Mouse (Mus musculus): ENCODE measurements around the gene Tmem222. TPM values are rescaled to one million over a fixed set of nuclear protein-coding genes. Genes with fewer than 3 reads are reported as not detected.

Tmem222 gene
- total RNA-seq, 2 experiments from 2014 or later: 87.3 to 91.2 TPM

DNA sequence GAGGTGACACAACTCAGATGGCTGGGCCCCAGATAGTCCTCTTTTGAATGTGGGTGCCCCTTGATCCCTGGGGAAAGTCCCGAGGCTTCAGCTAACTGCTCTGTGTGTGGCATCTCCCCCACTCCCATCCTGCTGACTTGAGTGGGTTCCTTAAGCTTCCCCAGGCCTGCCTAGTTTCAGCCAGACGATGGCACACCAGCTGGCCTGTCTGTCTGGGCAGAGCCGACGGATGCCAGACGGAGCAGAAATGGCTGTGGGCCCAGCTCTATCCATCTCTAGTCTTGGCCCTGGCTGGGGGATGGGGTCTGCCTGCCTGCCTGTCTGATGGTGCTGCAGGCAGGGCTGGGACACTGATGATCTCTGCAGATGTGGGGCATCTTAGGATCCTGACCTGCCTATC is 22.1 kb upstream of the Tmem222 start:
- no peak for TF ChIP-seq CTCF (IDR thresholded peaks at IDR 0.05)
- Histone ChIP-seq H3K27ac (peak overlapping the region; percentile 88), H3K4me3 (no peak overlapping the region)
- DNase-seq (ENCODE audit: extremely low spot score in 1 of 2, low spot score in 2 of 2): peak; percentile 38 to 58
- intact Hi-C loops (cut with DNase I): loop anchor here (2.0 to 10.0 kb wide), 4 partner anchors 87 to 352 kb away; partner anchors contain the start of genes Cd164l2 and Gpr3

DNA sequence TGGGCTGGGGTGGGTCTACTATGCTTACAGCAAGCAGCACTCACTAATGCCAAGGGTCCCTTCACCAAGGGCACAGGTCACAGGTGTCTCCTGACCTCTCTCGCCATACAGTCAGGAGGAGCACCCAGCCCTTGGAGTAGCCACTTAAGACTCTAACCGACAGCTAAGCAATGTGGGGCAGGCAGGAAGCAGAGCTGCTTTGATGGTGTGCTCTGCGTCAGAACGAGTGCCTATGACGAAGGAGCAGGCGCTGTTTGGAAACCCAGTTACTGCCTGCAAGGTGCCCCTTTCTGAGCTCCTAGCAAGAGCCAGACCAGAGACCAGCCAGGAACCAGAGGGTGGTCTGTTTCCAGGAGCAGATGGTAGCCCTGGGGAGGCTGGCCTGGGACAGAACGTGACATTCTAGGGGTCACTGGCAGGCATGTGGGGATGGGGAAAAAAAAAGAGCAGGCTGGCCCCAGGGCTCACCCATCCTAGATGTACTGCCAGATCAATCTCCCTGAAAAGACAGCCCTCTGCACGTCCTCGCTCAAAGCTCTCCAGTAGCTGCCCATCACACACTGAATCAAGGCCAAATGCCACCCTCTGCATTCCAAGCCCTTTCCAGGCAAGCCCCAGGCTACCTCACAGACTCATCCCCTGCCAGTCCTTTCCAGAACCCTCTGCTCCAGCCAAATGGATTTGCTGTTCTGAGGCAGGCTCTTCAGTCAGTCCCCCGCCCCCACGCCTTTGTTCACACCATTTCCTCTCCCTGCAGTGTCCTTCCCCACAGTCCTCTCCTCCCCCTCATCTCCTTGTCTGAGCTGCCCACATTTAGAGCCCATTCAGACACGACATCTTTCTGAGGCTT is 21.1 kb upstream of the Tmem222 start:
- intact Hi-C loops (cut with DNase I): loop anchor here (2.0 to 10.0 kb wide), 3 partner anchors 86 to 290 kb away; partner anchors contain the start of genes Cd164l2 and Gpr3
- H3K27ac ChIP-seq: peak overlapping the region; percentile 88
- no peak for TF ChIP-seq CTCF (IDR thresholded peaks at IDR 0.05)
- H3K4me3 ChIP-seq: no peak overlapping the region
- peak; percentile 70 to 82 for DNase-seq (ENCODE audit: extremely low spot score in 1 of 2, low spot score in 2 of 2)

DNA sequence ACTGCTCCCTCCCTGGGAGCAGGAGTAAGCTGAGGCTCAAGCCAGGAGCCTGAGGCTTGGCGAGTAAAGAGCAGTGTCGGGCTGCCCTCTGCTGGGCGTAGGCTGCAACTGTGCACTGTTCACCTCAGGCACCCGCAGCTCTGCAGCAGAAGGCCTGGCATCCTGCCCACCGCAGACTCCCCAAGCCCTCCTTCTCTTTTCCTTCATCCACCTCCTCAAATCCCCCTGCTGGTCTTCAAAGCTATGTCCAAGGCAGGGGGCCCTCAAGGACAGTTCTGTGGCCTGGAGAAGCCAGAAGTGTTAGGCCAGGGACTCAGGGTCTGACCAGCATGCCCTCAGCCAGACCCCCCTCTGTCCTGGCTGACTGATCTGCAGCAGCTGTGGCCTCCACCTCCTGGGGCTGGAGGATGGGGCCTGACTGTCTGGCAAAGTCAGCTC is 20.2 kb upstream of the Tmem222 start:
- H3K4me3 ChIP-seq: no peak overlapping the region
- peak; percentile 82 to 83 for DNase-seq (ENCODE audit: extremely low spot score in 1 of 2, low spot score in 2 of 2)
- peak; percentile 96 for TF ChIP-seq CTCF (IDR thresholded peaks at IDR 0.05)
- peak overlapping the region; percentile 88 for H3K27ac ChIP-seq
- intact Hi-C loops (cut with DNase I): loop anchor here (1.0 to 10.0 kb wide), 5 partner anchors 47 to 289 kb away; partner anchors contain the start of genes Cd164l2 and Gpr3

DNA sequence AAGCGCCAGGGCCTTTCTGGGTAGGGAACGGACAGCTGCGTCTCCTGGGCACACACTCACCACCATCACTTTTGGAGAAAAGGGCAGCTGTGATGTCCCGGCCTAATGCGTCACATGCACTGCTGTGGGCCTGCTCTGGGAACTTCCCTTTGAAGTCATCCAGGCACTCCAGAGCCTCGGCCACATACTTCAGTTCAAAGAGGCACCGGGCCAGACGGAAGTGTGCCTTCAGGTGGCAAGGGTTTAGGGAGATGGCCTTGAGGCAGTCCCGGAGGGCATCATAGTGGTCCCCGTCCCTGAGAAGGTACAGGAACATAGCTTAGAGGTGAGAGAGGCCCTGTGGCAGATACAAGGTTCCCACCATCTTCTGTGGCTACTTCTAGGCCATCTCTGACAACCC is 19.8 kb upstream of the Tmem222 start:
- Histone ChIP-seq H3K27ac (peak overlapping the region; percentile 88), H3K4me3 (no peak overlapping the region)
- TF ChIP-seq CTCF (IDR thresholded peaks at IDR 0.05): no peak
- intact Hi-C loops (cut with DNase I): loop anchor here (1.0 to 10.0 kb wide), 3 partner anchors 47 to 223 kb away; no protein-coding TSS in a partner anchor
- no peak for DNase-seq (ENCODE audit: extremely low spot score in 1 of 2, low spot score in 2 of 2)

DNA sequence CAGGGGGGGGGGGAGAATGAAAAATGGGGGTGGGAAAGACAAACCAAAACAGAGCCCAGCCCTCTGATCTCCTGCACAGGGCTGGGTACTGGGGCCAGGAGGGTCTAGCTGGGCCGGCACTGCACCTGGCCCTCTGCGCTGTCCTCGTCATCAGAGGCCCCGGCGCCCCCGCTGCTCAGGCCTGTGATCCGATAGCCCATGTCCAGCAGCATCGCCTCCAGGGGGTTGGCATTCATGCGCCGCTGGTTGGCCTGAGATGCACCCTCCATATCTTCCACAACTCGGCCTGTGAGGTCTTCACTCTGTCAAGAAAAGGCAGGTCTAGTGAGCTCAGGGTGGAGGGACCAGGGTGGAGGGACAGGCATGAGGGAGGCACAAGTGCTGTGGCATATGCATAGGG is 16.5 kb upstream of the Tmem222 start:
- DNase-seq (ENCODE audit: extremely low spot score in 1 of 2, low spot score in 2 of 2): no peak
- Histone ChIP-seq H3K4me3 (no peak overlapping the region), H3K27ac (no peak overlapping the region)
- intact Hi-C loops (cut with DNase I): loop anchor here (10.0 kb wide), 1 partner anchor 219 kb away; no protein-coding TSS in a partner anchor
- TF ChIP-seq CTCF (IDR thresholded peaks at IDR 0.05): no peak

DNA sequence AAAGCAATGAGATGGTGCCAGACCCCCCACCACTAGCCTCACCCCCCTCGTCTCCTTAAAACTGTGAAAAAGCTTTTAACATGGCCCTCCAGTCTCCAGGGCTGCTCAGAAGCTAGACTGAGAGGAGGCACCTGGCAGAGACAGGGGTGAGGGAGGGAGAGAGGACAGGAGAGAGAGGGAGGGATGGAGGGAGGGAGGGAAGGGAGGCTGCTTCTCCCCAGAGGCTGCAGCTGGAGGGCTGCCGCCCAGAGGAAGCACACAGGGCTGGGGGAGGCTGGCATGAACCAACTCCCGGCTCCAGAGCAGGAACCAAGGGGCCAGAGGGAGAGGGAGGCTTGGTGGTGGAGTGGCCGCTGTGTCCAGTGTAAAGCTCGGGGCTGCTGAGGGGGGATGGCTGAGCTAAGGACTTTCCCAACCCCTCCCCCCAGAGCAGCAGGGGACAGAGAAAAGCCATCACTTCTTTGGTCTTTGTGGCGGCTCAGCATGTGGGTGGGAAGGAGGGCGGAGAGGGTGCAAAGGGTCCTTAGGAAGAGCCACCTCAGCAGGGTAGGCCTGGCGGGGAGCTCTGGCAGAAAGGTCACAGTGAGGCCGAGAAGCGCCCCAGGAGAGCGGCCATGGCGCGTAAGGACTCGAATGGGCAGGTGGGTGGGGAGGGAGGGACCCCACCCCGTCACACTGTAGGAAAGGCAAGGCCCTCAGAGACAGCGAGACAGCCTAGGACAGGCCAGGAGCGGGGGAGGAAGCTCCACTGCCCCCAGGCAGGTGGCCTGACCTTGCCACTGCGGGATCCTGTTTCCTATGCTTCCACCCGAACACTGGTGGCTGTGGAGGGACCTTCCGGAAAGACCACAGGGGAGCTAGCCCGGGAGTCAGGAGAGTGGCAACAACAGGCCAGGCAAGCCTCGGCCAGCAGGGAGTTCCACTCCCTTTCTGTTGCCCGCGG is 15.6 kb upstream of the Tmem222 start:
- DNase-seq (ENCODE audit: extremely low spot score in 1 of 2, low spot score in 2 of 2): no peak
- TF ChIP-seq CTCF (IDR thresholded peaks at IDR 0.05): no peak
- Histone ChIP-seq H3K27ac (no peak overlapping the region; the same call in 1 of the 2 replicates), H3K4me3 (no peak overlapping the region)
- intact Hi-C loops (cut with DNase I): loop anchor here (10.0 kb wide), 1 partner anchor 218 kb away; no protein-coding TSS in a partner anchor

DNA sequence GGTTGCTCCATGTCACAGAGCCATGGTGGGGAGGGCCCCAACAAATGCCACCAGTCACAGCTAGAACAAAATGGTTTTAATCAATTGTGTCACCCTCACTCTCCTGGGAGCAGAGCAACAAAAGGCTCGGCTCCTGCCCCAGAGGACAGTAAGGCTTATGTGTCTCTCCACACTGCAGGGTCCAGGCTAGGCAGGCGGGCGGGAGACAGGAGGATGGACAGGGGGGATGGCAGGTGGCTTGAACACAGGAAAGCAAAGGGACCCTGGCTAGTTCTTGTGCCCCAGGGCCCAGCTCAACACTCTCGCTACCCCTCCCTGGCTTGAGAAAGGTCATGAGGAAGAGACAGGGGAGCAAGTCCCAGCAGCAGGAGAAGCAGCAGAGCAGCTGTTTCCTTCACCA is 14.8 kb upstream of the Tmem222 start:
- no peak overlapping the region for H3K4me3 ChIP-seq
- no peak for TF ChIP-seq CTCF (IDR thresholded peaks at IDR 0.05)
- no peak for DNase-seq (ENCODE audit: extremely low spot score in 1 of 2, low spot score in 2 of 2)
- intact Hi-C loops (cut with DNase I): loop anchor here (10.0 kb wide), 1 partner anchor 218 kb away; no protein-coding TSS in a partner anchor
- H3K27ac ChIP-seq: no peak overlapping the region; the same call in 1 of the 2 replicates

DNA sequence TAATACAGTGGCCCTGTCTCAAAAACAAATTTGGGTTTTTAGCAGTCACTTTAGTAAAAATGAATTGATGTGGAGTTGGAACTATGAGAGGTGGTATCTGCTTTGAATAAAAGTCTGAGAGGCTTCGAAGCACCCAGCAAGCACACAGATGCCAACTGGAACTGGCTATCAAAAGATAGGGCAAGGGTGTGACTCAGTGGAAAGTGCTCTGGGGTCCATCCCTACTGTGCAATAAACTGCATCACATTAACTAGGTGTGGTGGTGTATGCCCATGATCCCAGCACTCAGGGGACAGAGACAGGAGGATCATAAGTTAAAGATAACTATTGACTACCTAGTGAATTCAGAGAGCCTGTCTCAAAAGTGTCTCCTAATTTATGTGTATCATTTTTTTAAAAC is 13.7 kb upstream of the Tmem222 start:
- H3K4me3 ChIP-seq: no peak overlapping the region
- intact Hi-C loops (cut with DNase I): loop anchor here (10.0 kb wide), 1 partner anchor 216 kb away; no protein-coding TSS in a partner anchor
- no peak overlapping the region for H3K27ac ChIP-seq
- TF ChIP-seq CTCF (IDR thresholded peaks at IDR 0.05): no peak
- no peak for DNase-seq (ENCODE audit: extremely low spot score in 1 of 2, low spot score in 2 of 2)

DNA sequence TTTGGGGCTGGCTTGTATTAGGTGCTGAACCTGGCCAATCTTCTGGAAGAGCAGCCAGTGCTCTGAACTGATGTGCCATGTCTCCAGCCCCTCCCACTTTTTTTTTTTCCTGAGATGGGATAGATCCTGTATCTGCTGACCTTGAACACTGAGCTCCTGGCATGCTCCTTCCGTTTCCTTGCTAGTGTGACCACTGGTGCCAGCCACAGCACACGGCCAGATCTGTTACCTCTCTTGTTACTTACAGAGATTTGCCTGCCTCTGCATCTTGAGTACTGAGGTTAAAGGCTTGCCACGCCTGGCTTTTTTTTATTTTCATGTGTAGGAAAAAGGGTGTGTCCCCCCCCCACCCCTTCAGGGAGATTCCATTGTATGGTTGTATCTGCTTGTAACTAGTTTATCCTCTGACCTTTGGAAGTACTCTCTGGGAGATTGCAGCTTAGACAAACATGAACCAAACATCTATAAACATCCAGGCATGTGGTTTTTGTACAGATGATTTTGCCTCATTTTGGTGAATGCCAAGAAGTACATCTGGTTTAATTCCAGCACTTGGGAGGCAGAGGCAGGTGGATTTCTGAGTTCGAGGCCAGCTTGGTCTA is 9.0 kb upstream of the Tmem222 start:
- H3K4me3 ChIP-seq: no peak overlapping the region
- no peak overlapping the region for H3K27ac ChIP-seq
- intact Hi-C loops (cut with DNase I): no loop called here
- no peak for TF ChIP-seq CTCF (IDR thresholded peaks at IDR 0.05)
- DNase-seq (ENCODE audit: extremely low spot score in 1 of 2, low spot score in 2 of 2): no peak

DNA sequence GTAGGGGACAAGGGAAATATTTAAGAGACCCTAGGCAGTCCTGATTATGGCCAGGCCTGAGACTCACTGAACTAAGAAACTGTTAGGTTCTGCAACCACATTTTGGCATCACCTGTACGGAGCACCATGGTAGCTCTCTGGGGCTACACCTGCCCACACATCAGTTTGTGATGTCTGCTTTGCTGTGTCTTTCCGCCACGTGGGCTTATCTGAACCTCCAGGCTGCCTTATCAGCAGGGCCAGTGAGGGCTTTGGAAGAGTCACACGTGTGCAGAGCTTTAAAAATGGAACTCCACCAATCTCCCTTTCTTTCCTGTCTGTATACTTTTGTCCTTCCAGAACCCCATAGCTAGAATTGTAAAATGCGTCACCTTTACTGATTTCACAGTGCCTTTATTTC is 8.4 kb upstream of the Tmem222 start:
- no peak for TF ChIP-seq CTCF (IDR thresholded peaks at IDR 0.05)
- intact Hi-C loops (cut with DNase I): no loop called here

DNA sequence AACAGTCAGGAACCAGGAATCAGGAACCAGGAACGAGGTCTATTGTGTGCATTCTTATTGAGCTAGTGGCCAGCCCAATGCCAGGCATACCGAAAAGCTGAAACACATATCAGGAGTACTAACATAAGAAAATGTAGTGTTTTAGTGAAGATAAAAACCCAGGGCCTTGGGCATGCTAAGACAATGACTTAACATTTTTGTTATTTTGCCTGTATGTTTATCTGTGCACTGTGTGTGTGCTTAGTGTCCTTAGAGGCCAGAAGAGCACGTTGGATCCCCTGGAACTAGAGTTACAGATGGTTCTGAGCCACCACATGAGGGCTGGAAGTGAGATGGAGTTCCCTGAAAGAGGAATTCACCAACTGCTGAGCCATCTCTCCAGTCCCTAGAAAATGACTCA is 7.7 kb upstream of the Tmem222 start:
- intact Hi-C loops (cut with DNase I): no loop called here
- DNase-seq (ENCODE audit: extremely low spot score in 1 of 2, low spot score in 2 of 2): no peak
- TF ChIP-seq CTCF (IDR thresholded peaks at IDR 0.05): no peak
- no peak overlapping the region for H3K27ac ChIP-seq
- H3K4me3 ChIP-seq: no peak overlapping the region

More for the DNA sequence above, 8.4 kb upstream of the Tmem222 start:
- no peak overlapping the region for H3K27ac ChIP-seq
- H3K4me3 ChIP-seq: no peak overlapping the region
- no peak for DNase-seq (ENCODE audit: extremely low spot score in 1 of 2, low spot score in 2 of 2)

Measured in left cerebral cortex, adult 2 months (tissue).